Mouse (Mus musculus) ES-E14 (cell line): ENCODE data around the gene Apoh.

Experiments
- CHD2 ChIP-seq: IDR thresholded peaks from 2 replicates; pipeline ENCODE4 v1.6.1; 2014; ENCODE audit warnings: mild to moderate bottlenecking, low read depth, low read length, inconsistent platforms
- HCFC1 ChIP-seq: IDR thresholded peaks from 2 replicates; pipeline ENCODE4 v1.6.1; 2012; ENCODE audit warnings: low read length, inconsistent platforms, borderline replicate concordance; ENCODE audit not compliant: insufficient read depth
- MAFK ChIP-seq: IDR thresholded peaks from 2 replicates; pipeline ENCODE4 v1.6.1; 2014; ENCODE audit warnings: mild to moderate bottlenecking, low read depth, low read length, inconsistent platforms; ENCODE audit not compliant: insufficient read depth
- ZC3H11A ChIP-seq: IDR thresholded peaks from 2 replicates; pipeline ENCODE4 v1.6.1; 2012; ENCODE audit warnings: low read depth, mild to moderate bottlenecking, inconsistent platforms, low read length, borderline replicate concordance

- TF ChIP-seq HCFC1 (no peak), ZC3H11A (no peak), MAFK (no peak), CHD2 (no peak)
Measured at GRCm38 (mm10) chr11:108334658-108335057, 8.5 kb upstream of the Apoh start.
